Mouse (Mus musculus): ENCODE data around the gene Smco2.

DNA sequence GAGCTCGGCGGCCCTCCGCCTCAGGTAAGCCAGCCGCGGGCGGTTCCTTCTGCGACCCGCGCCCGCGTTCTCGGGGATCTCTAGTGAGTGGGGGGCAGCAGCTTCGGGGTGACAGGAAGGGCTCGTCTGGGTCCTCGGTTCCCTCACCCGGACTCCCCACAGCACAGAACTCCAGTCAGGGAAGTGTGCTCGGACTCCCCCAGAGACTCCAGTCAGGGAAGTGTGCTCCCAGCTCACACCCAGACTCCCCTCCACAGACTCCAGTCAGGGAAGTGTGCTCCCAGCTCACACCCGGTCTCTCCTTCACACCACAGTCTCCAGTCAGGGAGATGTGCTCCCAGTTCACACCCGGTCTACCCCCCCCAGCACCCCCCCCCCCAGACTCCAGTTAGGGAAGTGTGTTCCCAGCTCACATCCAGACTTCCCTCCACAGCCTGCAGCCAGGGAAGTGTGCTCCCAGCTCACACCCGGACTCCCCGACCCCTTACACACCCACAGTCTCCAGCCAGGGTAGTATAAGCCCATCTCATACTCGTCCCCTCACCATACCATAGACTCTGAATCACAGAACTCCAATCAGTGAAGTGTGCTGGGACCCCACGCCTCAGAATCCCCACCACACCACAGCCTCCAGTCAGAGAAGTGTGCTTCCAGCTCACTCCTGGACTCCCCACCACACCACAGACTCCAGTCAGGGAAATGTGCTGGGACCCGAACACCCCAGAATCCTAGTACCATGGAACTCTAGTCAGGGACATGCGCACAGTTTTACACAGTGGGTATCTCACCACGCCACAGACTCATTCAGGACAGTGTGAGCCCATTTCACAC, 39.0 kb downstream of the Smco2 start:
- TF ChIP-seq CTCF (IDR thresholded peaks at IDR 0.05) = no peak
- no peak for TF ChIP-seq EP300 (IDR thresholded peaks at IDR 0.05)

All from lung, postnatal 0 days (tissue).